Comparison of ENCODE assay signal across 9 mouse cellular contexts in the genomic region with DNA sequence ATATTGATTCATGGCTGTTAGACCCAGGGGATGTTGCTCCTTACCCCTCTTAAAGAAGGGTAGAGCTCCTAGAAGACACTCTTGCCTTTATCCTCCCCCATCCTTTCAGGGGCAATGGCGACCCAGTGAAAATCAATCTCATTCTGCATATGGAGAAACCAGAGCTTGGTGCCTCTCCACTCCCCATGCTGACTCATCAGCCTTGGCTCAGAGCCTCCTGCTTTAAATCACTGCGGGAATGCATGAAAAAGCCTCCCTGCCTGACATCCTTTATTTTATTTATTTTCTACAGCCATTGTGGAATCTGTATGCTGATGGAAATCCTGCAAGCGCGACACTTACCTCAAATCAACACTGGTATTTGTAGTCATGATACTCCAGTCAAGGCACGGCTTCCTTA.
DNase-seq lines count a peak whose midpoint lies in the region; ATAC-seq and TF ChIP-seq lines count a peak whose summit lies in the region.
"Had no signal": no experiment of that assay in that cellular context is flagged by ENCODE, and none has a peak within 500 bp of the region (broad histone marks: within the 10 kb centered on the region; RNA-seq: fewer than 3 reads in every experiment).

No protein-coding gene starts in this region.

- peaks cover 16% of the 10 kb centered on the region; the same call in 1 of the 2 replicates for H3K4me1 ChIP-seq in heart, embryonic 12.5 days (replicated peaks)
- H3K4me1 ChIP-seq in midbrain, embryonic 12.5 days: peaks cover 36% of the 10 kb centered on the region
- no peaks in the 10 kb centered on the region for H3K4me1 ChIP-seq in lung, postnatal 0 days (ENCODE audit: insufficient read depth, low read depth, low read length)

- no peaks in the 10 kb centered on the region for H3K9me3 ChIP-seq in heart, embryonic 12.5 days (replicated peaks)
- no peaks in the 10 kb centered on the region for H3K9me3 ChIP-seq in midbrain, embryonic 12.5 days
- no peaks in the 10 kb centered on the region for H3K9me3 ChIP-seq in lung, postnatal 0 days (ENCODE audit: low read length)

- TF ChIP-seq CTCF in lung, postnatal 0 days (IDR thresholded peaks at IDR 0.05): no peak

- peak; percentile 21 for DNase-seq in heart, adult 11 months
- DNase-seq in adrenal gland, adult (ENCODE audit: inconsistent age in 2 of 2, low spot score in 1 of 2): peak; percentile 79 to 92
- DNase-seq in frontal cortex, postnatal 10 days (ENCODE audit: low spot score in 2 of 2): peak; percentile 27 to 38
- DNase-seq in spleen, postnatal 14 days (ENCODE audit: low spot score in 2 of 2): no peak
- DNase-seq in thymus, postnatal 14 days: no peak
- no peak for DNase-seq in lung, postnatal 0 days (ENCODE audit: low spot score)

- 49% methylated on average over 5 of the region's 5 CpGs for WGBS in heart, embryonic 12.5 days
- WGBS in midbrain, embryonic 12.5 days: 50% methylated on average over 5 of the region's 5 CpGs
- 47% methylated on average over 5 of the region's 5 CpGs for WGBS in lung, postnatal 0 days

- no peak overlapping the region for H3K4me2 ChIP-seq in heart, embryonic 12.5 days
- no peak overlapping the region for H3K4me2 ChIP-seq in midbrain, embryonic 12.5 days (replicated peaks)
- H3K4me2 ChIP-seq in lung, postnatal 0 days (replicated peaks; ENCODE audit: low read depth, low read length): no peak overlapping the region

- H3K9ac ChIP-seq in heart, embryonic 12.5 days: no peak overlapping the region
- no peak overlapping the region for H3K9ac ChIP-seq in midbrain, embryonic 12.5 days (replicated peaks)
- no peak overlapping the region for H3K9ac ChIP-seq in lung, postnatal 0 days (replicated peaks; ENCODE audit: low read depth)

- ATAC-seq in heart, embryonic 12.5 days (ENCODE audit: insufficient number of reproducible peaks, low FRiP score): no peak
- ATAC-seq in midbrain, embryonic 12.5 days (ENCODE audit: low FRiP score, low read depth): no peak
- ATAC-seq in lung, postnatal 0 days: no peak

- TF ChIP-seq EP300 in lung, postnatal 0 days (IDR thresholded peaks at IDR 0.05): no peak

- no peak overlapping the region for H3K27ac ChIP-seq in heart, embryonic 12.5 days (ENCODE audit: poor library complexity, severe bottlenecking)
- peak overlapping the region; percentile 91 for H3K27ac ChIP-seq in midbrain, embryonic 12.5 days (replicated peaks)
- H3K27ac ChIP-seq in lung, postnatal 0 days (ENCODE audit: low read length): no peak overlapping the region

- no peak overlapping the region for H3K4me3 ChIP-seq in heart, embryonic 12.5 days
- H3K4me3 ChIP-seq in midbrain, embryonic 12.5 days: no peak overlapping the region
- H3K4me3 ChIP-seq in lung, postnatal 0 days (ENCODE audit: low read depth, low read length): no peak overlapping the region

- no peaks in the 10 kb centered on the region for H3K36me3 ChIP-seq in heart, embryonic 12.5 days
- no peaks in the 10 kb centered on the region for H3K36me3 ChIP-seq in midbrain, embryonic 12.5 days
- no peaks in the 10 kb centered on the region for H3K36me3 ChIP-seq in lung, postnatal 0 days (ENCODE audit: insufficient read depth, low read length)

- H3K27me3 ChIP-seq in heart, embryonic 12.5 days (replicated peaks): no peaks in the 10 kb centered on the region
- H3K27me3 ChIP-seq in midbrain, embryonic 12.5 days: no peaks in the 10 kb centered on the region
- no peaks in the 10 kb centered on the region for H3K27me3 ChIP-seq in lung, postnatal 0 days (replicated peaks; ENCODE audit: insufficient read depth, low read length)
- H3K27me3 ChIP-seq: CH12.LX had no signal

Comparison
In these comparisons a context has a peak if more than half of its experiments do, and no peak if none do; other contexts are left out.
1. DNase-seq: peak in heart, adult 11 months (single experiment), adrenal gland, adult (2 of 2) and frontal cortex, postnatal 10 days (2 of 2); none in spleen, postnatal 14 days (0 of 2), thymus, postnatal 14 days (single experiment) and lung, postnatal 0 days (single experiment).